Mouse (Mus musculus) c-Kit-negative CD71-positive TER-119-positive erythroid progenitor cells, embryonic 14.5 days (primary cell): Measurements from ENCODE around the gene Vmn2r121.

Experiments used
- DNase-seq: peaks from one replicate; pipeline ENCODE4 v3.0.0-alpha.2; 2013; ENCODE audit warnings: low read depth, low spot score

Gene Vmn2r121

GRCm38 (mm10) chrX:124135852-124136251 is at the start of gene Vmn2r121:
Gene Vmn2r121 (minus strand): TSS chrX:124135952.
- DNase-seq, result no peak
